Mouse (Mus musculus) embryonic fibroblast, embryonic 13.5 days (primary cell): ENCODE data around the gene Ninj2.

Source experiments
- CTCF ChIP-seq: IDR thresholded peaks from 2 replicates; pipeline ENCODE4 v1.5.1; 2011; ENCODE audit warnings: mild to moderate bottlenecking, control low read depth, low read length, moderate library complexity, borderline replicate concordance; ENCODE audit not compliant: insufficient read depth
- POLR2A ChIP-seq: IDR thresholded peaks from 2 replicates; pipeline ENCODE4 v1.6.1; 2011; ENCODE audit warnings: low read depth, mild to moderate bottlenecking, control low read depth, low read length, moderate library complexity

- no peak for TF ChIP-seq CTCF
- TF ChIP-seq POLR2A = no peak
Measured at GRCm38 (mm10) chr6:120054412-120054811, 38.7 kb upstream of the Ninj2 start.
